In genomic region chr11:118738855-118739832, GRCm38 (mm10) we compare ENCODE assay signal across 9 mouse cellular contexts.
DNase-seq lines count a peak whose midpoint lies in the region; ATAC-seq and TF ChIP-seq lines count a peak whose summit lies in the region.
"Had no signal": no experiment of that assay in that cellular context is flagged by ENCODE, and none has a peak within 500 bp of the region (broad histone marks: within the 10 kb centered on the region; RNA-seq: fewer than 3 reads in every experiment).

No protein-coding gene starts in this region.

- no peaks in the 10 kb centered on the region for H3K36me3 ChIP-seq in ES-Bruce4 (ENCODE audit: control insufficient read depth, insufficient read depth, low read length, poor library complexity, severe bottlenecking)
- H3K36me3 ChIP-seq in forebrain, embryonic 13.5 days (ENCODE audit: poor library complexity, severe bottlenecking): no peaks in the 10 kb centered on the region
- no peaks in the 10 kb centered on the region for H3K36me3 ChIP-seq in liver, embryonic 13.5 days
- H3K36me3 ChIP-seq in neural tube, embryonic 13.5 days: no peaks in the 10 kb centered on the region
- H3K36me3 ChIP-seq: heart, embryonic 15.5 days had no signal

- no peak for TF ChIP-seq POLR2A in ES-Bruce4 (IDR thresholded peaks at IDR 0.05; ENCODE audit: insufficient read depth, low read length)

- WGBS in forebrain, embryonic 13.5 days: 9% methylated on average over 23 of the region's 23 CpGs
- WGBS in liver, embryonic 13.5 days (ENCODE audit: insufficient replicate concordance): 11% methylated on average over 23 of the region's 23 CpGs
- 10% methylated on average over 23 of the region's 23 CpGs for WGBS in neural tube, embryonic 13.5 days

- H3K9me3 ChIP-seq in ES-Bruce4 (replicated peaks; ENCODE audit: control insufficient read depth, insufficient read depth, low read length, poor library complexity, severe bottlenecking): no peaks in the 10 kb centered on the region
- no peaks in the 10 kb centered on the region for H3K9me3 ChIP-seq in forebrain, embryonic 13.5 days (replicated peaks)
- no peaks in the 10 kb centered on the region for H3K9me3 ChIP-seq in liver, embryonic 13.5 days (replicated peaks)
- H3K9me3 ChIP-seq in neural tube, embryonic 13.5 days: no peaks in the 10 kb centered on the region
- H3K9me3 ChIP-seq: heart, embryonic 15.5 days had no signal

- DNase-seq in c-Kit-positive CD71-positive TER-119-positive erythroid progenitor cells, embryonic 14.5 days (ENCODE audit: low spot score): peak; percentile 44
- peak; percentile 80 to 88 for DNase-seq in heart, postnatal 14 days
- peak; percentile 76 to 88 for DNase-seq in kidney, postnatal 36 days
- peak; percentile 36 for DNase-seq in liver, embryonic 13.5 days
- peak; percentile 88 for DNase-seq in testis, postnatal 10 days (ENCODE audit: low spot score)

- no peak overlapping the region for H3K9ac ChIP-seq in ES-Bruce4 (ENCODE audit: low read depth, poor library complexity, severe bottlenecking)
- no peak overlapping the region for H3K9ac ChIP-seq in forebrain, embryonic 13.5 days
- H3K9ac ChIP-seq in liver, embryonic 13.5 days: no peak overlapping the region
- peak overlapping the region; percentile 6; the same call in 1 of the 2 replicates for H3K9ac ChIP-seq in neural tube, embryonic 13.5 days
- H3K9ac ChIP-seq: heart, embryonic 15.5 days had no signal

- H3K4me3 ChIP-seq in ES-Bruce4 (ENCODE audit: low read depth, low read length): peak overlapping the region; percentile 23
- H3K4me3 ChIP-seq in forebrain, embryonic 13.5 days: peak overlapping the region; percentile 16
- H3K4me3 ChIP-seq in liver, embryonic 13.5 days (replicated peaks): no peak overlapping the region
- no peak overlapping the region for H3K4me3 ChIP-seq in neural tube, embryonic 13.5 days
- H3K4me3 ChIP-seq: heart, embryonic 15.5 days had no signal

- peak overlapping the region; percentile 53 for H3K4me2 ChIP-seq in forebrain, embryonic 13.5 days
- no peak overlapping the region for H3K4me2 ChIP-seq in liver, embryonic 13.5 days
- H3K4me2 ChIP-seq in neural tube, embryonic 13.5 days: peak overlapping the region; percentile 40
- H3K4me2 ChIP-seq: heart, embryonic 15.5 days had no signal

- no peaks in the 10 kb centered on the region for H3K4me1 ChIP-seq in ES-Bruce4 (ENCODE audit: control insufficient read depth, insufficient read depth, low read length)
- peaks cover 54% of the 10 kb centered on the region for H3K4me1 ChIP-seq in forebrain, embryonic 13.5 days
- H3K4me1 ChIP-seq in liver, embryonic 13.5 days (replicated peaks): no peaks in the 10 kb centered on the region
- H3K4me1 ChIP-seq in neural tube, embryonic 13.5 days (replicated peaks): peaks cover 63% of the 10 kb centered on the region

- no peaks in the 10 kb centered on the region for H3K27me3 ChIP-seq in ES-Bruce4 (ENCODE audit: control insufficient read depth, insufficient read depth, low read length, poor library complexity, severe bottlenecking)
- no peaks in the 10 kb centered on the region for H3K27me3 ChIP-seq in forebrain, embryonic 13.5 days
- H3K27me3 ChIP-seq in liver, embryonic 13.5 days: peaks cover 17% of the 10 kb centered on the region
- no peaks in the 10 kb centered on the region for H3K27me3 ChIP-seq in neural tube, embryonic 13.5 days

- intact Hi-C loops in heart, postnatal 14 days (cut with DNase I): loop anchor here (1.0 to 5.0 kb wide), 4 partner anchors 91 to 662 kb away; no protein-coding TSS in a partner anchor

- TF ChIP-seq CTCF in ES-Bruce4 (IDR thresholded peaks at IDR 0.05; ENCODE audit: low read depth, low read length): peak; percentile 90

- no peak overlapping the region for H3K27ac ChIP-seq in ES-Bruce4 (ENCODE audit: insufficient read depth, low read length)
- peak overlapping the region; percentile 76 for H3K27ac ChIP-seq in forebrain, embryonic 13.5 days
- no peak overlapping the region for H3K27ac ChIP-seq in liver, embryonic 13.5 days
- H3K27ac ChIP-seq in neural tube, embryonic 13.5 days (replicated peaks): peak overlapping the region; percentile 68
- H3K27ac ChIP-seq: heart, embryonic 15.5 days had no signal

- no peak for TF ChIP-seq EP300 in ES-Bruce4 (IDR thresholded peaks at IDR 0.05; ENCODE audit: insufficient read depth, low read depth, low read length)

- peak; percentile 65 for ATAC-seq in forebrain, embryonic 13.5 days
- no peak for ATAC-seq in liver, embryonic 13.5 days (ENCODE audit: low read depth)
- ATAC-seq in neural tube, embryonic 13.5 days (ENCODE audit: low read depth): peak; percentile 40

Comparison
In these comparisons a context has a peak if more than half of its experiments do, and no peak if none do; other contexts are left out.
1. H3K27ac ChIP-seq: peak in forebrain, embryonic 13.5 days (single experiment) and neural tube, embryonic 13.5 days (single experiment); none in ES-Bruce4 (single experiment) and liver, embryonic 13.5 days (single experiment).
2. H3K4me3 ChIP-seq: peak in ES-Bruce4 (single experiment) and forebrain, embryonic 13.5 days (single experiment); none in liver, embryonic 13.5 days (single experiment) and neural tube, embryonic 13.5 days (single experiment).
3. DNase-seq: peak in every context shown above with its lines; median percentile 88 in testis, postnatal 10 days; 84 in heart, postnatal 14 days; 82 in kidney, postnatal 36 days; 44 in c-Kit-positive CD71-positive TER-119-positive erythroid progenitor cells, embryonic 14.5 days; 36 in liver, embryonic 13.5 days.